Mouse (Mus musculus): ENCODE measurements at regions not wholly inside any gene's neighbourhood (a gene's known extent, or its start where the extent isn't known, plus 50 kb on each side); places are given as distances from the start of the nearest gene placed in this dataset.

DNA sequence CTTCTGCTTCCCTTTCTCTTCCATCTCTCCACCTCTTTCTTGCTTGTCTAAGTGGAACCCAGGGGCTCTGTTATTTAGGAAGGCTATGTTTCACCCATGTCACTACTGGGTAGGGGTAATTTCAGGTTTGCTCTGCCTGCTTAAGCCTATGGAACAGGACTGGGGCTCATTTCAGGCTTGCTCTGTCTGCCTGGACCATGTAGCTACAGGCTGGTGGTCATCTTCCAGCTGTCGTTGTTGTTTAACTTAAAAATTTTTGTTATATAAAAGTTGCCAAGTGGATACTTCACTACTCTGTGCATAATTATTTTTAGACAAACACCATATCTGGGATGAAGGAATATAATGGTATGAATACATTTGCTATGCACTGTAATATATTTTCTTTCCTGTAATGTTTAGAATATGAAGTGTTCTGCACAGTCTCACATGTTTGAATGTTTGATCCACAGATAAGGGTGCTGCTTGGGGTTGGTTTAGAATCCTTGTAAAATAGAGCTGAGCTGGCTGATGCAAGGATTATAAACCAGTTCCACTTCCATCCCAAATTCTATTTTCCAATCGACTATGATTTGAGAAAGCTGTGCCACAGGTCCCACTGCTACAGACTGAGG is 2960.0 kb upstream of the Lrrc6 start:
- no peaks in the 10 kb centered on the region for H3K36me3 ChIP-seq (ENCODE audit: control insufficient read depth, insufficient read depth)
- no peaks in the 10 kb centered on the region for H3K79me2 ChIP-seq (ENCODE audit: control insufficient read depth, insufficient read depth)
- H3K79me3 ChIP-seq (ENCODE audit: low read depth) = no peaks in the 10 kb centered on the region
- no peak overlapping the region for H3ac ChIP-seq (ENCODE audit: control insufficient read depth, insufficient read length, low read depth)
- no peaks in the 10 kb centered on the region for H3K27me3 ChIP-seq (ENCODE audit: control insufficient read depth, insufficient read depth, insufficient read length)
- TF ChIP-seq CTCF (IDR thresholded peaks at IDR 0.05; ENCODE audit: control insufficient read depth, insufficient read depth, insufficient read length) = no peak
- TF ChIP-seq MAX (IDR thresholded peaks at IDR 0.05) = no peak
- TF ChIP-seq MYOD1 (IDR thresholded peaks at IDR 0.05; ENCODE audit: control insufficient read depth, insufficient read length, low read depth) = no peak
- no peak for TF ChIP-seq USF1 (IDR thresholded peaks at IDR 0.05; ENCODE audit: low read depth)
- H3K4me3 ChIP-seq (ENCODE audit: insufficient read depth, poor library complexity, severe bottlenecking) = no peak overlapping the region

DNA sequence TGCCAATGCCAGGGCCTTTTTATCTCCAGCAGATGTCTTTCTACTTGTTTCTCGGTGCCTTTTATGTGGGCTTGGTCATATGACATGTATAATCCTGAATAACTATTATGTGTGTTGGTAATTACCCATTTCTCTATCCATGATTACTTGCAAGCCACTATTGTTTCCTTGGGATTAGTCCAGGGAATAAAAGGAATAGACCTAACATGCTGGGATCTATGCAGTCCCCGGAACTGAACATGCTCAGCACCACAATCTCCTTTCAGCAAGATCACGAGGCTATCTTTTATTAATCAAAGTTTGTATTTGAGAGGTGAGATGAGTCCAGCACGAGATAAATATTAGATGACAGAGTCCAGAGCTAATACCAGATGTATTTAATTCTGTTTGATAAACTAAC is 2956.8 kb upstream of the Lrrc6 start:
- no peak overlapping the region for H3K4me3 ChIP-seq (ENCODE audit: insufficient read depth, poor library complexity, severe bottlenecking)
- TF ChIP-seq CTCF (IDR thresholded peaks at IDR 0.05; ENCODE audit: control insufficient read depth, insufficient read depth, insufficient read length) (no peak), MAX (IDR thresholded peaks at IDR 0.05) (no peak), MYOG (IDR thresholded peaks at IDR 0.05; ENCODE audit: control insufficient read depth, extremely low read depth, insufficient read length) (no peak), CEBPB (IDR thresholded peaks at IDR 0.05; ENCODE audit: low read depth) (no peak), MYOD1 (IDR thresholded peaks at IDR 0.05; ENCODE audit: control insufficient read depth, insufficient read length, low read depth) (no peak), USF1 (IDR thresholded peaks at IDR 0.05; ENCODE audit: low read depth) (no peak), FOSL1 (IDR thresholded peaks at IDR 0.05; ENCODE audit: insufficient read depth, low read length, poor library complexity, severe bottlenecking) (no peak)

DNA sequence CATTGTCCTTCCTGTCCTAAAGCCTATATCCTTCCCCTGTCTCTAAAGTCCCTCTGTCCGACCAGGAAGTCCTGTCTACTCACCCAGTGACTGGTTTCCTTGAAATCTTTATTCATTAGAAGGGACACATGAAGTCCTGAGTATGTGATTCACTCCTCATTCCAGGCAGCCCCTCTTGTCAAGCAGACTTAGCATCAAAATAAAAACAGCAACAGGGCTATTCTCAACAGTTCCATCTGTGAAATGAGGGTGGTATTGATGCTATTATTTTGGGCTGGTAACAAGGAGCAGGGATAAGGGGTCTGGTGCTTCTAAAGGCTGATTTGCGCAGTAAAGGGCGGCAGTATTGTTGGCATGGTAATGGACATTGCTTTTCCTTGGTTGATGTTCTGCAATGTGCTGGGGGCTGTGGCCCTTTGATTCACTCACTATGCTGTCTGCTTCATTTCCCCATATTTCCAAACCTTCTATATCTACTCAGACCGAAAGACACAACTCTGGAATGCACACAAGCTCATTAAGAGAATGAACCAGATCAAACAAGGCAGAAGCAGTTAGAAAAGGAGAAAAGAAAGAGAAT is 2955.6 kb upstream of the Lrrc6 start:
- Histone ChIP-seq H3K27me3 (ENCODE audit: control insufficient read depth, insufficient read depth, insufficient read length) (no peaks in the 10 kb centered on the region), H3ac (ENCODE audit: control insufficient read depth, insufficient read length, low read depth) (no peak overlapping the region), H3K36me3 (ENCODE audit: control insufficient read depth, insufficient read depth) (no peaks in the 10 kb centered on the region), H3K4me3 (ENCODE audit: insufficient read depth, poor library complexity, severe bottlenecking) (no peak overlapping the region), H3K79me3 (ENCODE audit: low read depth) (no peaks in the 10 kb centered on the region), H3K79me2 (ENCODE audit: control insufficient read depth, insufficient read depth) (no peaks in the 10 kb centered on the region)
- TF ChIP-seq MAX (IDR thresholded peaks at IDR 0.05) = no peak
- TF ChIP-seq FOSL1 (IDR thresholded peaks at IDR 0.05; ENCODE audit: insufficient read depth, low read length, poor library complexity, severe bottlenecking) = no peak
- TF ChIP-seq USF1 (IDR thresholded peaks at IDR 0.05; ENCODE audit: low read depth) = no peak
- no peak for TF ChIP-seq CTCF (IDR thresholded peaks at IDR 0.05; ENCODE audit: control insufficient read depth, insufficient read depth, insufficient read length)
- no peak for TF ChIP-seq CEBPB (IDR thresholded peaks at IDR 0.05; ENCODE audit: low read depth)
- TF ChIP-seq MYOG (IDR thresholded peaks at IDR 0.05; ENCODE audit: control insufficient read depth, extremely low read depth, insufficient read length) = no peak

More for the DNA sequence above, 2956.8 kb upstream of the Lrrc6 start:
- Histone ChIP-seq H3ac (ENCODE audit: control insufficient read depth, insufficient read length, low read depth) (no peak overlapping the region), H3K27me3 (ENCODE audit: control insufficient read depth, insufficient read depth, insufficient read length) (no peaks in the 10 kb centered on the region), H3K36me3 (ENCODE audit: control insufficient read depth, insufficient read depth) (no peaks in the 10 kb centered on the region), H3K79me3 (ENCODE audit: low read depth) (no peaks in the 10 kb centered on the region), H3K79me2 (ENCODE audit: control insufficient read depth, insufficient read depth) (no peaks in the 10 kb centered on the region)

DNA sequence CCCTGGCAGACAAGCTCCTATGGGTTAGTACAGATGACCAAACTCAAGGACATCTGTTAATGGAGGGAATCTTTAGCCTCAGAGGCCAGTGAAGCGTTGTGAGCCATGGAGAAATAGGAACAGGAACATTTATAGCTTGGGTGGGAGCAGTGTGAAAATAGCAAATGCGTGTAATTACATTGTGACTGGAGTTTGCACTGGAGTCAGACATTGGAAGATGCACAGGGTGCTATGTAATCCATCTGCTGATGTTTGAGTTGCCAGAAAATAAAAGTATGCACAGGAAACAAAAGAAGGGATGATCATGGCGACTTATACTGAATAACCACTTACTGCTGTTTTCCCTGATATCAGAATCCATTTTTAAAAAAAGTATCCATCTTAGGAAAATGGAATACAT is 2940.3 kb upstream of the Lrrc6 start:
- H3K4me3 ChIP-seq (ENCODE audit: insufficient read depth, poor library complexity, severe bottlenecking) = no peak overlapping the region
- TF ChIP-seq CTCF (IDR thresholded peaks at IDR 0.05; ENCODE audit: control insufficient read depth, insufficient read depth, insufficient read length) (no peak), USF1 (IDR thresholded peaks at IDR 0.05; ENCODE audit: low read depth) (no peak), MAX (IDR thresholded peaks at IDR 0.05) (no peak), MYOG (IDR thresholded peaks at IDR 0.05; ENCODE audit: control insufficient read depth, extremely low read depth, insufficient read length) (no peak), MYOD1 (IDR thresholded peaks at IDR 0.05; ENCODE audit: control insufficient read depth, insufficient read length, low read depth) (no peak), CEBPB (IDR thresholded peaks at IDR 0.05; ENCODE audit: low read depth) (no peak), FOSL1 (IDR thresholded peaks at IDR 0.05; ENCODE audit: insufficient read depth, low read length, poor library complexity, severe bottlenecking) (no peak)
- H3K79me3 ChIP-seq (ENCODE audit: low read depth) = no peaks in the 10 kb centered on the region

DNA sequence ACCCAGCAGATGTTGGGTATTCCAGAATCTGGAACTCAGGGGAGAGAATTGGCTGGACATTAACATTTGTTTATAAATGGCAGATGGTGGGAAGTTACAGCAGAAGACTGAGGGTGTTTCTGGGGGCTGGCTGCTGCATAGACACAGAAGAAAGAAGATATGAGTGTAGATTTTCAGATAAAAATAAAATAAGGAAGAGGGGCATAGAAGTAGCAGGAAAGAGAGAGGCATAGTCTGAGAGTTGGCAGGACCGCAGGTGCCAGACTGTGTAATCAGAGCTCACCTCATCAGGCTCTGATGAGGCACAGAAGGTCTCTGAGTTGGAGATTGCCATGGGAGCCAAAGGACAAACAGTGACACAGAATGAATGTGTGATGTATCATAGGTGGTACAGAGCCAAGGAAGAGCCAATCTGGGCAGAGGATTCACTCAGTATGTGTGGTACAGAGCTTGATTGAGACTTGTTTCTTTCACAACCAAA is 2912.9 kb upstream of the Lrrc6 start:
- no peaks in the 10 kb centered on the region for H3K79me3 ChIP-seq (ENCODE audit: low read depth)
- no peaks in the 10 kb centered on the region for H3K27me3 ChIP-seq (ENCODE audit: control insufficient read depth, insufficient read depth, insufficient read length)
- TF ChIP-seq MYOG (IDR thresholded peaks at IDR 0.05; ENCODE audit: control insufficient read depth, extremely low read depth, insufficient read length) = no peak
- TF ChIP-seq CTCF (IDR thresholded peaks at IDR 0.05; ENCODE audit: control insufficient read depth, insufficient read depth, insufficient read length) = no peak
- no peak for TF ChIP-seq FOSL1 (IDR thresholded peaks at IDR 0.05; ENCODE audit: insufficient read depth, low read length, poor library complexity, severe bottlenecking)
- H3K79me2 ChIP-seq (ENCODE audit: control insufficient read depth, insufficient read depth) = no peaks in the 10 kb centered on the region
- H3ac ChIP-seq (ENCODE audit: control insufficient read depth, insufficient read length, low read depth) = no peak overlapping the region
- no peak overlapping the region for H3K4me3 ChIP-seq (ENCODE audit: insufficient read depth, poor library complexity, severe bottlenecking)
- H3K36me3 ChIP-seq (ENCODE audit: control insufficient read depth, insufficient read depth) = no peaks in the 10 kb centered on the region

More for the DNA sequence above, 2940.3 kb upstream of the Lrrc6 start:
- Histone ChIP-seq H3ac (ENCODE audit: control insufficient read depth, insufficient read length, low read depth) (no peak overlapping the region), H3K27me3 (ENCODE audit: control insufficient read depth, insufficient read depth, insufficient read length) (no peaks in the 10 kb centered on the region), H3K36me3 (ENCODE audit: control insufficient read depth, insufficient read depth) (no peaks in the 10 kb centered on the region), H3K79me2 (ENCODE audit: control insufficient read depth, insufficient read depth) (no peaks in the 10 kb centered on the region)

DNA sequence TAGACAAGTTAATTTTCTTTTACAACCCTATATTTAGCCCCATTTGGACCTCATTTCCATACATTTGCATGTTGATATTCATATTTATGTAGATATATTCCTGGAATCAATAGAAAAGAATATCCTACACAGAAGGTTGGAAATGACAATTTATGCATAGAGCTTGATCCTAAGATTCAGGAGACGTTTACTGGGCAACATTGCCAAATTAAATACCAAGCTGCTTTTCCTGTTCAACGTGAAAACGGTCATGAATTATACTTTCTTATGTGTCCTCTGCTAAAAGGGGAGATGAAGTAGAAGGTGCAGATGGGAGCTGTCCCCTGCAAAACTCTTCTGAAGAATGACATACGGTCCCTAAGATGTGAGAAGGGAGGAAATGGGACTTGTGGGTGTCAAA is 2888.9 kb upstream of the Lrrc6 start:
- TF ChIP-seq MYOD1 (IDR thresholded peaks at IDR 0.05; ENCODE audit: control insufficient read depth, insufficient read length, low read depth) (no peak), MAX (IDR thresholded peaks at IDR 0.05) (no peak), CTCF (IDR thresholded peaks at IDR 0.05; ENCODE audit: control insufficient read depth, insufficient read depth, insufficient read length) (no peak), CEBPB (IDR thresholded peaks at IDR 0.05; ENCODE audit: low read depth) (no peak), USF1 (IDR thresholded peaks at IDR 0.05; ENCODE audit: low read depth) (no peak), MYOG (IDR thresholded peaks at IDR 0.05; ENCODE audit: control insufficient read depth, extremely low read depth, insufficient read length) (no peak), FOSL1 (IDR thresholded peaks at IDR 0.05; ENCODE audit: insufficient read depth, low read length, poor library complexity, severe bottlenecking) (no peak)
- Histone ChIP-seq H3K4me3 (ENCODE audit: insufficient read depth, poor library complexity, severe bottlenecking) (no peak overlapping the region), H3K36me3 (ENCODE audit: control insufficient read depth, insufficient read depth) (no peaks in the 10 kb centered on the region), H3K79me3 (ENCODE audit: low read depth) (no peaks in the 10 kb centered on the region), H3K79me2 (ENCODE audit: control insufficient read depth, insufficient read depth) (no peaks in the 10 kb centered on the region), H3ac (ENCODE audit: control insufficient read depth, insufficient read length, low read depth) (no peak overlapping the region), H3K27me3 (ENCODE audit: control insufficient read depth, insufficient read depth, insufficient read length) (no peaks in the 10 kb centered on the region)

Measured in C2C12 (cell line).